Mouse (Mus musculus) myocyte (in vitro differentiated cells): ENCODE measurements around the gene Fam49a.

Experiments used
- POLR2A ChIP-seq: IDR thresholded peaks from one replicate; pipeline ENCODE4 v1.6.1; 2011; ENCODE audit warnings: low read depth, mild to moderate bottlenecking, control low read depth, moderate library complexity; ENCODE audit not compliant: insufficient read length
- TCF12 ChIP-seq: IDR thresholded peaks from one replicate; pipeline ENCODE4 v1.6.1; 2011; ENCODE audit warnings: mild to moderate bottlenecking, control low read depth; ENCODE audit not compliant: poor library complexity, insufficient read depth, severe bottlenecking
- USF1 ChIP-seq: IDR thresholded peaks from one replicate; pipeline ENCODE4 v1.6.1; 2011; ENCODE audit warnings: low read depth, mild to moderate bottlenecking, control low read depth, moderate library complexity

- TF ChIP-seq TCF12 (no peak), USF1 (no peak), POLR2A (no peak)
These were observed 8.4 kb upstream of the Fam49a start for GRCm38 (mm10) chr12:12253526-12253925.
